Mouse (Mus musculus): ENCODE data around the gene Prok2. TPM values are rescaled to one million over a fixed set of nuclear protein-coding genes. Genes with fewer than 3 reads are reported as not detected.

Gene Prok2
- polyA plus RNA-seq, 1 experiment from 2014 or later: not detected

- in situ Hi-C loops (cut with MboI; ENCODE audit: low pct_unique_long_range_greater_than_20kb): no loop called here
- DNase-seq (ENCODE audit: low read depth, low spot score) (no peak), ATAC-seq (no peak)
- POLR2A ChIA-PET: no interaction called here
- CTCF ChIA-PET: no interaction called here
- no peaks in the 10 kb centered on the region for H3K27me3 ChIP-seq
- TF ChIP-seq CTCF (IDR thresholded peaks at IDR 0.05): no peak
These were observed 5.7 kb upstream of the Prok2 start for GRCm38 (mm10) chr6:99731926-99732325.

GRCm38 (mm10) chr6:99729853-99730252 lies 3.7 kb upstream of the Prok2 start:
- ATAC-seq: no peak
- ChIA-PET POLR2A (no interaction called here), CTCF (no interaction called here)
- DNase-seq (ENCODE audit: low read depth, low spot score): no peak
- in situ Hi-C loops (cut with MboI; ENCODE audit: low pct_unique_long_range_greater_than_20kb): no loop called here
- peaks cover 5% of the 10 kb centered on the region for H3K27me3 ChIP-seq
- no peak for TF ChIP-seq CTCF (IDR thresholded peaks at IDR 0.05)

GRCm38 (mm10) chr6:99726576-99727303 lies 548 bp upstream of the Prok2 start:
- in situ Hi-C loops (cut with MboI; ENCODE audit: low pct_unique_long_range_greater_than_20kb): no loop called here
- ChIA-PET POLR2A (no interaction called here), CTCF (no interaction called here)
- ATAC-seq: no peak
- peaks cover 5% of the 10 kb centered on the region for H3K27me3 ChIP-seq
- no peak for TF ChIP-seq CTCF (IDR thresholded peaks at IDR 0.05)
- DNase-seq (ENCODE audit: low read depth, low spot score): no peak

GRCm38 (mm10) chr6:99722390-99722789 lies 3.8 kb downstream of the Prok2 start:
- no peak for DNase-seq (ENCODE audit: low read depth, low spot score)
- in situ Hi-C loops (cut with MboI; ENCODE audit: low pct_unique_long_range_greater_than_20kb): no loop called here
- ATAC-seq: no peak
- no peak for TF ChIP-seq CTCF (IDR thresholded peaks at IDR 0.05)
- H3K27me3 ChIP-seq: peaks cover 5% of the 10 kb centered on the region
- CTCF ChIA-PET: no interaction called here
- POLR2A ChIA-PET: no interaction called here

GRCm38 (mm10) chr6:99721032-99721431 lies 5.2 kb downstream of the Prok2 start:
- no peak for TF ChIP-seq CTCF (IDR thresholded peaks at IDR 0.05)
- DNase-seq (ENCODE audit: low read depth, low spot score) (no peak), ATAC-seq (no peak)
- in situ Hi-C loops (cut with MboI; ENCODE audit: low pct_unique_long_range_greater_than_20kb): no loop called here
- ChIA-PET POLR2A (no interaction called here), CTCF (no interaction called here)
- peaks cover 5% of the 10 kb centered on the region for H3K27me3 ChIP-seq

- ATAC-seq (no peak), DNase-seq (ENCODE audit: low read depth, low spot score) (no peak)
- POLR2A ChIA-PET: interaction anchor here (0.7 kb wide), 2 partner anchors 8 to 10 kb away, joined by 3 read pairs; partner anchors contain the start of gene Prok2
- in situ Hi-C loops (cut with MboI; ENCODE audit: low pct_unique_long_range_greater_than_20kb): no loop called here
- TF ChIP-seq CTCF (IDR thresholded peaks at IDR 0.05): no peak
- peaks cover 4% of the 10 kb centered on the region for H3K27me3 ChIP-seq
- CTCF ChIA-PET: no interaction called here
These were observed 10.3 kb downstream of the Prok2 start for GRCm38 (mm10) chr6:99715913-99716312.

GRCm38 (mm10) chr6:99715191-99715590 lies 11.0 kb downstream of the Prok2 start:
- ChIA-PET CTCF (no interaction called here), POLR2A (interaction anchor here (0.7 kb wide), 2 partner anchors 7 to 11 kb away, joined by 3 read pairs; partner anchors contain the start of gene Prok2)
- in situ Hi-C loops (cut with MboI; ENCODE audit: low pct_unique_long_range_greater_than_20kb): no loop called here
- ATAC-seq: no peak
- no peak for TF ChIP-seq CTCF (IDR thresholded peaks at IDR 0.05)
- DNase-seq (ENCODE audit: low read depth, low spot score): no peak
- H3K27me3 ChIP-seq: peaks cover 4% of the 10 kb centered on the region

GRCm38 (mm10) chr6:99713256-99713655 lies 12.9 kb downstream of the Prok2 start:
- no peak for DNase-seq (ENCODE audit: low read depth, low spot score)
- in situ Hi-C loops (cut with MboI; ENCODE audit: low pct_unique_long_range_greater_than_20kb): no loop called here
- ChIA-PET CTCF (no interaction called here), POLR2A (no interaction called here)
- peaks cover 4% of the 10 kb centered on the region for H3K27me3 ChIP-seq
- TF ChIP-seq CTCF (IDR thresholded peaks at IDR 0.05): no peak
- no peak for ATAC-seq

- no peak for DNase-seq (ENCODE audit: low read depth, low spot score)
- no peak for ATAC-seq
- in situ Hi-C loops (cut with MboI; ENCODE audit: low pct_unique_long_range_greater_than_20kb): no loop called here
These were observed 14.6 kb downstream of the Prok2 start for GRCm38 (mm10) chr6:99711576-99712101.

GRCm38 (mm10) chr6:99700484-99700883 lies 25.7 kb downstream of the Prok2 start:
- TF ChIP-seq CTCF (IDR thresholded peaks at IDR 0.05): no peak
- in situ Hi-C loops (cut with MboI; ENCODE audit: low pct_unique_long_range_greater_than_20kb): no loop called here
- ChIA-PET CTCF (no interaction called here), POLR2A (no interaction called here)
- no peaks in the 10 kb centered on the region for H3K27me3 ChIP-seq
- DNase-seq (ENCODE audit: low read depth, low spot score): peak; percentile 48
- peak; percentile 68 for ATAC-seq

More at GRCm38 (mm10) chr6:99711576-99712101, 14.6 kb downstream of the Prok2 start:
- CTCF ChIA-PET: interaction anchor here (0.7 kb wide), 1 partner anchor 70 kb away, joined by 3 read pairs; no protein-coding TSS in a partner anchor
- H3K27me3 ChIP-seq: peaks cover 4% of the 10 kb centered on the region
- POLR2A ChIA-PET: no interaction called here
- no peak for TF ChIP-seq CTCF (IDR thresholded peaks at IDR 0.05)

- peaks cover 7% of the 10 kb centered on the region for H3K27me3 ChIP-seq
- no peak for TF ChIP-seq CTCF (IDR thresholded peaks at IDR 0.05)
- ATAC-seq (peak; percentile 44), DNase-seq (ENCODE audit: low read depth, low spot score) (no peak)
- in situ Hi-C loops (cut with MboI; ENCODE audit: low pct_unique_long_range_greater_than_20kb): no loop called here
- CTCF ChIA-PET: no interaction called here
- POLR2A ChIA-PET: no interaction called here
These were observed 33.0 kb downstream of the Prok2 start for GRCm38 (mm10) chr6:99692916-99693841.
